ENCODE assay signal across 8 mouse cellular contexts in genomic region chr8:88199700-88200601, GRCm38 (mm10). TPM values are rescaled to one million over a fixed set of nuclear protein-coding genes. Genes with fewer than 3 reads are reported as not detected.
DNase-seq lines count a peak whose midpoint lies in the region; ATAC-seq and TF ChIP-seq lines count a peak whose summit lies in the region.

No protein-coding gene starts in this region.

- TF ChIP-seq POLR2A in olfactory bulb, adult 2 months (IDR thresholded peaks at IDR 0.05; ENCODE audit: insufficient read depth, low read depth, low read length): no peak
- no peak for TF ChIP-seq POLR2A in thymus, adult 2 months (IDR thresholded peaks at IDR 0.05; ENCODE audit: control insufficient read depth, extremely low read depth, insufficient read depth, low read length, poor library complexity)

- DNase-seq in ES-CJ7 (ENCODE audit: low read depth, low spot score): peak; percentile 44
- peak; percentile 19 for DNase-seq in c-Kit-positive CD71-positive TER-119-positive erythroid progenitor cells, embryonic 14.5 days (ENCODE audit: low spot score)
- DNase-seq in heart, postnatal 25 days (ENCODE audit: low spot score): peak; percentile 15
- DNase-seq in kidney, postnatal 4 days: peak; percentile 57 to 68
- DNase-seq in lung, postnatal 0 days (ENCODE audit: low spot score): peak; percentile 62
- DNase-seq in thymus, adult 2 months: peak; percentile 53

- H3K27ac ChIP-seq in forebrain, embryonic 13.5 days: peak overlapping the region; percentile 96
- H3K27ac ChIP-seq in lung, postnatal 0 days (ENCODE audit: low read length): peak overlapping the region; percentile 96
- H3K27ac ChIP-seq in olfactory bulb, adult 2 months (ENCODE audit: insufficient read depth, low read depth, low read length): peak overlapping the region; percentile 70; the same call in 1 of the 2 replicates
- no peak overlapping the region for H3K27ac ChIP-seq in thymus, adult 2 months (ENCODE audit: control insufficient read depth, insufficient read depth, low read length)

- H3K27me3 ChIP-seq in forebrain, embryonic 13.5 days: no peaks in the 10 kb centered on the region
- no peaks in the 10 kb centered on the region for H3K27me3 ChIP-seq in lung, postnatal 0 days (replicated peaks; ENCODE audit: insufficient read depth, low read length)
- H3K27me3 ChIP-seq in thymus, adult 2 months (ENCODE audit: control insufficient read depth, insufficient read depth, low read length): no peaks in the 10 kb centered on the region

- 0% methylated on average over 64 of the region's 117 CpGs for WGBS in forebrain, embryonic 13.5 days
- under 1% methylated on average over 47 of the region's 117 CpGs for WGBS in lung, postnatal 0 days
- WGBS in olfactory bulb, adult 2 months: under 1% methylated on average over 117 of the region's 117 CpGs
- WGBS in thymus, adult 2 months: under 1% methylated on average over 117 of the region's 117 CpGs

- H3K36me3 ChIP-seq in forebrain, embryonic 13.5 days (ENCODE audit: poor library complexity, severe bottlenecking): no peaks in the 10 kb centered on the region
- H3K36me3 ChIP-seq in lung, postnatal 0 days (ENCODE audit: insufficient read depth, low read length): no peaks in the 10 kb centered on the region
- H3K36me3 ChIP-seq in thymus, adult 2 months (ENCODE audit: control insufficient read depth, insufficient read depth, low read length): no peaks in the 10 kb centered on the region

- H3K9ac ChIP-seq in forebrain, embryonic 13.5 days: peak overlapping the region; percentile 91
- peak overlapping the region; percentile 68 for H3K9ac ChIP-seq in lung, postnatal 0 days (replicated peaks; ENCODE audit: low read depth)

- H3K4me3 ChIP-seq in forebrain, embryonic 13.5 days: peak overlapping the region; percentile 92
- peak overlapping the region; percentile 89 for H3K4me3 ChIP-seq in lung, postnatal 0 days (ENCODE audit: low read depth, low read length)
- peak overlapping the region; percentile 100 for H3K4me3 ChIP-seq in olfactory bulb, adult 2 months (ENCODE audit: insufficient read depth, low read depth, low read length)
- H3K4me3 ChIP-seq in thymus, adult 2 months (ENCODE audit: control insufficient read depth, insufficient read depth, low read length): peak overlapping the region; percentile 86

- no peaks in the 10 kb centered on the region for H3K9me3 ChIP-seq in forebrain, embryonic 13.5 days (replicated peaks)
- H3K9me3 ChIP-seq in lung, postnatal 0 days (ENCODE audit: low read length): no peaks in the 10 kb centered on the region

- no peak for TF ChIP-seq EP300 in lung, postnatal 0 days (IDR thresholded peaks at IDR 0.05)

- H3K4me2 ChIP-seq in forebrain, embryonic 13.5 days: peak overlapping the region; percentile 94
- H3K4me2 ChIP-seq in lung, postnatal 0 days (replicated peaks; ENCODE audit: low read depth, low read length): peak overlapping the region; percentile 94

- TF ChIP-seq CTCF in lung, postnatal 0 days (IDR thresholded peaks at IDR 0.05): no peak; the same call in 1 of the 2 replicates
- no peak for TF ChIP-seq CTCF in olfactory bulb, adult 2 months (IDR thresholded peaks at IDR 0.05; ENCODE audit: insufficient read depth, low read depth, low read length)
- no peak for TF ChIP-seq CTCF in thymus, adult 2 months (IDR thresholded peaks at IDR 0.05; ENCODE audit: borderline replicate concordance, control insufficient read depth, extremely low read depth, insufficient read depth, low read length, poor library complexity)

- ATAC-seq in forebrain, embryonic 13.5 days: peak; percentile 65
- peak; percentile 53 for ATAC-seq in lung, postnatal 0 days

- intact Hi-C loops in heart, postnatal 25 days (cut with DNase I): loop anchor here (5.0 kb wide), 2 partner anchors 42 to 157 kb away; no protein-coding TSS in a partner anchor

- peaks cover 41% of the 10 kb centered on the region for H3K4me1 ChIP-seq in forebrain, embryonic 13.5 days
- H3K4me1 ChIP-seq in lung, postnatal 0 days (ENCODE audit: insufficient read depth, low read depth, low read length): peaks cover 11% of the 10 kb centered on the region; the same call in 1 of the 2 replicates
- peaks cover 3% of the 10 kb centered on the region for H3K4me1 ChIP-seq in olfactory bulb, adult 2 months (ENCODE audit: control insufficient read depth, insufficient read depth, low read length)
- peaks cover 13% of the 10 kb centered on the region for H3K4me1 ChIP-seq in thymus, adult 2 months (replicated peaks; ENCODE audit: control insufficient read depth, insufficient read depth, low read length)

RNA-seq across cellular contexts. Expression of gene Tent4b, which starts 0.9 kb away (rescaled TPM):
- 7.4 and 8.3 TPM in 2 replicates for polyA plus RNA-seq in forebrain, embryonic 13.5 days (2015; fragmentation: Nextera tagmentation; extraction: Ambion mirVana)
- total RNA-seq in heart, postnatal 25 days (2021): 10 to 100 TPM; 15.6 to 17.8 TPM
- 6.5 and 6.7 TPM in 2 replicates for polyA plus RNA-seq in lung, postnatal 0 days (2015; fragmentation: Nextera tagmentation; extraction: Ambion mirVana)
- polyA plus RNA-seq in olfactory bulb, adult 2 months (2012; ENCODE audit: insufficient read depth, insufficient read length, low replicate concordance, missing spikeins): not detected in 2 replicates
- 33.6 and 34.1 TPM in 2 replicates for polyA plus RNA-seq in thymus, adult 2 months (2012; rRNA removed)
